Mouse (Mus musculus): Measurements from ENCODE around the gene Rtl10.

- TF ChIP-seq CHD2 (IDR thresholded peaks at IDR 0.05; ENCODE audit: low read depth, low read length) (no peak), MAFK (IDR thresholded peaks at IDR 0.05; ENCODE audit: insufficient read depth, low read depth, low read length) (no peak), HCFC1 (IDR thresholded peaks at IDR 0.05; ENCODE audit: borderline replicate concordance, insufficient read depth, low read length) (no peak), ZNF384 (IDR thresholded peaks at IDR 0.05; ENCODE audit: low read depth, low read length) (no peak)
These were observed 14.9 kb upstream of the Rtl10 start for GRCm38 (mm10) chr16:18483839-18484238.

Data from ES-E14 (cell line).